Mouse (Mus musculus): ENCODE data around the gene Evl. TPM values are rescaled to one million over a fixed set of nuclear protein-coding genes. Genes with fewer than 3 reads are reported as not detected.

Gene Evl
- 59.4 TPM for polyA plus RNA-seq (2014; fragmentation: Illumina TruSeq; extraction: RNeasy Lipid Tissue Mini Kit (QIAGEN cat#74804); ENCODE audit: low read depth, low replicate concordance)

DNA sequence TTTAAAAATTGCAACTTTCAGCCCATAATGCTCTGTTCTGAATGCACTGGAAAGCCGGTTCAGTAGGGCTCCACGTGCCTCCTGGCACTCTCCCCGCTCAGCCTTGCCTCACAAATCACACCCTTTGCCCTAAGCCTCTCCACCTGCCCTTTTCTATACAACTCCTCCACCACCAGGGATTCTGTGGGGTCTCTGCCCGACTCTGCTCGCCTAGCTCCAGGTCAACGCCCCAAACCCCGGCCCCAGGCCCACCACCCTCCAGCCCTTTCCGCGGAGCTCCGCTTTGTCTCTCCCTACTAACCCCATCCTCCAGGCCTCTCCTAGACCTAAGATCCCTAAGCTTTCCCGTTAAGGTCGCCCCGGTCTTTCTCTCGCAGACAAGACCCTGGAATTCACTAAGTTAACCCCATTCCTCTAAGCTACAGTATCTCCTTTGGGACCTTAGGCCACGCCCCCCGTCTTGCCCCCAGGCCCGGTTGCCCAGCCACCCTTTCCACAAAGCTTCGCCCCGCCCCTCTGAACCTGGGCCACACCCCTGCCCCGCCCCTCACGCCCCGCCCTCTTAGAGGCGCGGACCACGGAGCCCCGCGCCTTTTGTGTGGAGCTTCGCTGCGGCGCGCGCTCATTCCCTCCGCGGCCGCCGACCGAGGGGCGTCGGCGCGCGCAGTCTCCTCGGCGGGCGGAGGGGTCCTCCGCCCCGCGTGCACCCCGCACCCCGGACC is at the start of gene Evl:
Evl (plus strand) TSS at position 601 of the 722 bp plus-strand sequence.

DNA sequence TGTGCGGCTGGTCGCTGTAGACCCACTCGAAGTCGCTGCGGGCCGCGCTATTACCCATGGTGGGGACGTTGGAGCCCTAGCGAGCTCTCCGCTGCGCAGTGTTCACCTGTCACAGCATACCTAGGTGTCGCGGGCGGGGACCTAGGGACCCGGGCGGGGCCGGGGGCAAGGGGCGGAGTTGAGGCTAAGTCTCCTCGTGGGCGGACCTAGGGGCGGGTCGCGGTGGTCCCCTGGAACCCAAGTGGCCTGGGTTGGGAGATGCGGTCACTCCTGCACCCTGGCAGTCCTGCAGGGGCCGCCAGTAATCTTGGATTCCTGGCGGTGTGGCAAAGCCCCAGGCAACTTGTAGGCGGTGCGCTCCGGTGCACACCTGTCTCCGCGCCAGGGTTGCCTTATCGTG is 147.7 kb downstream of the Evl start, which contains the start of gene Degs2:
Degs2 (minus strand) TSS at position 131 of the 400 bp plus-strand sequence.

Other genes with a start within 250 kb of the Evl start
- gene Hhipl1, start 248.4 kb upstream of the Evl start, polyA plus RNA-seq (2014; fragmentation: Illumina TruSeq; extraction: RNeasy Lipid Tissue Mini Kit (QIAGEN cat#74804); ENCODE audit: low read depth, low replicate concordance), result not detected
- gene Cyp46a1, start 220.3 kb upstream of the Evl start, polyA plus RNA-seq (2014; fragmentation: Illumina TruSeq; extraction: RNeasy Lipid Tissue Mini Kit (QIAGEN cat#74804); ENCODE audit: low read depth, low replicate concordance), result not detected
- 13.8 TPM for gene Eml1, start 183.8 kb upstream of the Evl start, polyA plus RNA-seq (2014; fragmentation: Illumina TruSeq; extraction: RNeasy Lipid Tissue Mini Kit (QIAGEN cat#74804); ENCODE audit: low read depth, low replicate concordance)
- not detected for gene Degs2, start 147.6 kb downstream of the Evl start, polyA plus RNA-seq (2014; fragmentation: Illumina TruSeq; extraction: RNeasy Lipid Tissue Mini Kit (QIAGEN cat#74804); ENCODE audit: low read depth, low replicate concordance)
- gene Yy1, start 238.3 kb downstream of the Evl start, polyA plus RNA-seq (2014; fragmentation: Illumina TruSeq; extraction: RNeasy Lipid Tissue Mini Kit (QIAGEN cat#74804); ENCODE audit: low read depth, low replicate concordance), result 122 TPM

Data from adrenal gland, adult 10 weeks (tissue).